Mouse (Mus musculus): ENCODE data around the gene Gimap8.

DNA sequence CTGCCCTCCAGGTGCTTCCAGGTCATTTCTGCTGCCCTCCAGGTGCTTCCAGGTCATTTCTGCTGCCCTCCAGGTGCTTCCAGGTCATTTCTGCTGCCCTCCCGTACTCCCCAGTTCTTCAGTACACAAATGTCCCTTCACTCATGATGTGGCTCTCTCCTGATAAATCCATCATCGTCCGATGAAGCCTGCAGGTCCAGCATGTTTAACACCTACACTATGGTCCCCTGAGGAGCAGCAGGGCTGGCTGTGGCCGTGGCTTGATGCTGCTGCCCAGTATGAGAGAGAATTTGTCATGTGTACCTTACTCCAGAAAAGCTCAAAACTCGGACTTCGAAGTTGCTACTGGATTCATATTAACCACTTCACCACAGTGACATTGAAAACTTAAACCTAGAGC, 5.6 kb upstream of the Gimap8 start:
- TF ChIP-seq POLR2A (IDR thresholded peaks at IDR 0.05; ENCODE audit: borderline replicate concordance, low read depth, low read length) (no peak), CTCF (IDR thresholded peaks at IDR 0.05; ENCODE audit: low read depth, low read length) (no peak)

All from bone marrow macrophage, adult 2 months (primary cell).